Mouse (Mus musculus): ENCODE measurements around the gene Syt1.

GRCm38 (mm10) chr10:108600693-108601092, 410.1 kb downstream of the Syt1 start:
- no peak for TF ChIP-seq CTCF (IDR thresholded peaks at IDR 0.05; ENCODE audit: borderline replicate concordance, insufficient read depth, low read length)
- no peak for TF ChIP-seq POLR2A (IDR thresholded peaks at IDR 0.05; ENCODE audit: low read depth, low read length)

Data from embryonic fibroblast, embryonic 13.5 days (primary cell).